Mouse (Mus musculus) liver, embryonic 15.5 days (tissue): ENCODE data around the gene E130114P18Rik. TPM values are rescaled to one million over a fixed set of nuclear protein-coding genes. Genes with fewer than 3 reads are reported as not detected.

Source experiments
- ATAC-seq: fragments of 200-750 bp; cut with Nextera tagmentation; 2 replicates; pipeline ENCODE4 v1.8.0; 2017; ENCODE audit warnings: moderate number of reproducible peaks, mild to moderate bottlenecking, moderate library complexity; ENCODE audit not compliant: insufficient read depth
- H3K27ac ChIP-seq: fragments of 300-500 bp; sonication (generic); replicated peaks from 2 replicates; pipeline ENCODE4 v1.5.1; 2015; ENCODE audit warnings: mild to moderate bottlenecking, inconsistent platforms
- H3K27me3 ChIP-seq: fragments of 300-500 bp; sonication (generic); 2 replicates; pipeline ENCODE4 v1.6.1; 2015; ENCODE audit warnings: mild to moderate bottlenecking, inconsistent platforms
- H3K36me3 ChIP-seq: fragments of 300-500 bp; sonication (generic); replicated peaks from 2 replicates; pipeline ENCODE4 v1.6.1; 2015; ENCODE audit warnings: moderate library complexity, mild to moderate bottlenecking, inconsistent platforms
- H3K4me1 ChIP-seq: fragments of 300-500 bp; sonication (generic); replicated peaks from 2 replicates; pipeline ENCODE4 v1.6.1; 2015; ENCODE audit warnings: inconsistent platforms
- H3K4me2 ChIP-seq: fragments of 300-500 bp; sonication (generic); 2 replicates; pipeline ENCODE4 v1.6.1; 2015; ENCODE audit warnings: moderate library complexity, mild to moderate bottlenecking, inconsistent platforms
- H3K4me3 ChIP-seq: fragments of 300-500 bp; sonication (generic); replicated peaks from 2 replicates; pipeline ENCODE4 v1.5.1; 2015; ENCODE audit warnings: mild to moderate bottlenecking, inconsistent platforms
- H3K9ac ChIP-seq: fragments of 300-500 bp; sonication (generic); 2 replicates; pipeline ENCODE4 v1.6.1; 2015; ENCODE audit warnings: moderate library complexity, mild to moderate bottlenecking, inconsistent platforms
- H3K9me3 ChIP-seq: fragments of 300-500 bp; sonication (generic); replicated peaks from 2 replicates; pipeline ENCODE4 v1.6.1; 2016; ENCODE audit warnings: inconsistent platforms
- WGBS: fragments of 180-500 bp; shearing (Covaris S2); methylation state at CpG from one replicate; pipeline ENCODE4 v1.1.7; 2015; ENCODE audit warnings: mixed read lengths; ENCODE audit not compliant: insufficient replicate concordance; 5-methylcytosine and 5-hydroxymethylcytosine counted together
- polyA plus RNA-seq: library from polyadenylated mRNA; unstranded; fragments of >200 nt; fragmentation: Nextera tagmentation; extraction: Ambion mirVana; gene quantifications from 2 replicates; pipeline ENCODE4 v1.2.1, GENCODE M21; 2015

The E130114P18Rik gene
- polyA plus RNA-seq, 1 experiment from 2014 or later: 0.10 TPM

DNA sequence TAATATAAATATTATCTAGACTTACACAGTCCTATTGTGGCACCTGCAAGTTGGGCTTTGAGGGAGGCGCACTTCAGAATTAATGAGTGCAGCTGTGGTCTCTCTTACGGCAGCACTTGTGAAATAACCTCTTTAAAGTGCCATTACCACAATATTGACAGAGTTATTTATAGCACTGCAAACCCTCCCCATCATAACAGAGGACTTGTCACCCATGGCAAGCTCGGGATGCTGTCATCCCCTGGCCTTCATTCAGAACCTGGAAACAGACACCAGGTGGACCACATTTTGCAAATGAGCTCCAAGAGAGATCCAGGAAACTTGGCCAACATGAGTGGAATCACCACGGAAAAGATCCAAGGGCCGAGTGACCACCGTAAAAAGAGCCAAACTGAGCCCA is 63.3 kb downstream of the E130114P18Rik start:
- no peak overlapping the region for H3K4me3 ChIP-seq
- no peak for ATAC-seq
- no peaks in the 10 kb centered on the region for H3K27me3 ChIP-seq
- H3K27ac ChIP-seq: no peak overlapping the region
- no peak overlapping the region for H3K9ac ChIP-seq
- H3K4me1 ChIP-seq: no peaks in the 10 kb centered on the region
- H3K9me3 ChIP-seq: no peaks in the 10 kb centered on the region
- no peak overlapping the region for H3K4me2 ChIP-seq
- WGBS: 57% methylated on average over 6 of the region's 6 CpGs
- H3K36me3 ChIP-seq: no peaks in the 10 kb centered on the region

DNA sequence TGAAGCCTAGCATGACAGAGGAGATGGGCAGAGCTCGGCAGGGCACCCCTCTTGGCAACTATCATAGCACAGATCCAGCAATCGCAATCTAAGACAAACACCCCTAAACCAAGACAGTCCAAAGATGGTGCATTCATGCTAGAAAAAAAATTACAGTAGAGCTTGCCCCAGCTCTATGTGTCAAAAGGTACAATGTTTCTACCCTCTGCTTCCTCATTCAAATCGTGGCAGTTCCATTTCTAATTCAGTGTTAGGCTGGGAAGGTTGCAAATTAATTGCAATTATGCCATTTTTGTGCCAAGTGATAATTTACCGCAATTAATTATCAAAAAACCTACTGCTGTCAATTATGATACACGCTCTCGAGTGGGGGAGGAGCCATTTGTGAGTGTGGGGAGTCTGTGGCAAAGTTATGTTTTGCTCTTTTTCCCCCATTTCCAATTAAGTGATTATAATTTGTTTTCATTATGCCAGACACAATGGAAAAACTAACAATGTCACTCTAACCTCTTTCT is 63.7 kb downstream of the E130114P18Rik start:
- H3K9me3 ChIP-seq: no peaks in the 10 kb centered on the region
- 53% methylated on average over 6 of the region's 6 CpGs for WGBS
- H3K27ac ChIP-seq: no peak overlapping the region
- no peaks in the 10 kb centered on the region for H3K4me1 ChIP-seq
- no peak overlapping the region for H3K4me3 ChIP-seq
- H3K36me3 ChIP-seq: no peaks in the 10 kb centered on the region
- no peak overlapping the region for H3K9ac ChIP-seq
- no peaks in the 10 kb centered on the region for H3K27me3 ChIP-seq
- ATAC-seq: no peak
- H3K4me2 ChIP-seq: no peak overlapping the region

DNA sequence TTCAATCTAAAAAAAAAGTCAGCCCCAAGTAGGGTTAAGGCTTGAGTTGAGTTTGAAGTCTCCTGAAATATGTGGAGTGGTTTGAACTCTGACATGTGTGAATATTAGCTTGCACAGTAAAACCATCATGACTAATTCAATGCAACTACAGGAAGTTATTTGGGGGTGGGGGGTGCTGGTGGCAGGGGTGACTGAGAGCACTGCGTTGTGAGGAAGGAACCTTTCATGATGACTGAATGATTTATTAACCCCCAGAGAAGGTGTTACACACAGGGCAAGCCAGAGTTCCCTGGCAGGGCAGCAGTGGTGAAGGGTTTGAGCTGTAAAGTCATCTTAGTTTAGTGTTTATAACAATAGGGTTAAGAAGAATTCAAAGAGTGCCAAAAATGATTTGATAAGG is 65.3 kb downstream of the E130114P18Rik start:
- H3K27ac ChIP-seq: no peak overlapping the region
- no peak for ATAC-seq
- no peaks in the 10 kb centered on the region for H3K9me3 ChIP-seq
- no peaks in the 10 kb centered on the region for H3K36me3 ChIP-seq
- H3K4me3 ChIP-seq: no peak overlapping the region
- no peaks in the 10 kb centered on the region for H3K4me1 ChIP-seq
- H3K4me2 ChIP-seq: no peak overlapping the region
- WGBS: 11% methylated on average over 1 of the region's 1 CpGs
- no peaks in the 10 kb centered on the region for H3K27me3 ChIP-seq
- no peak overlapping the region for H3K9ac ChIP-seq

DNA sequence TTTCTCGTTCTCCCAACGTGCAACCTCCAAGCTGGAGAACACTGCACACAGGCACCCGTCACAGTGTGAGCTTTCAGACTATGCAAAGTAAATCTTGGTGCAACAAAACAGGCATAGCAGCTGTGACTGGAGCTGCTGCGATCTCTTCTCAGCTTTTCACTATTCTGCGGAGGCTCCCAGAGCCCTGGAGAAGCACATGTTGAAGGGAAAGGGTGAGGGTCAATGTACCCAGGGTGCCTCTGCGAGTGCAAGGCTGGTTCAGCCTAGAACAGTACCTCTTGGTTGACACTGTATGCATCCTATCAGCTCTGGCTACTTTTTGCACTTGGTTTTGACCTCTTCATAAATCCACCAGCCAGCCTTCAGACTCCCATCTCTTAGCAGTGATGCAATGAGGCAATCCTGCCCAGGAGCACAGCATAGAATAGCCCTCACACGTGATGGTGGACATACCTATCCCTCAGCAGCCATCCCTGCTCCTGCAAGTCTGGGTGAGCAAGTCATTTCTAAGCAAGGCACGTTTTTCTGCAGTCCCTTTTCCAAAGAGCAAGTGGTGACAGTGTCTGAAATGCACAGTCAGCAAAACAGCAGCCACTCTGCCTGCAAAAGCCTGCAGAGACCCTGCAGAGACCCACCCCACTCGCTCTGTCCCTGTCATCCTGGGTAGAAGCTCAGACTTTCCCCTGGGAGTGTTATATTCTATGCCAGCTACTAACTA is 67.7 kb downstream of the E130114P18Rik start:
- H3K27ac ChIP-seq: no peak overlapping the region
- H3K9ac ChIP-seq: no peak overlapping the region
- H3K27me3 ChIP-seq: no peaks in the 10 kb centered on the region
- 51% methylated on average over 9 of the region's 9 CpGs for WGBS
- no peak for ATAC-seq
- H3K4me3 ChIP-seq: no peak overlapping the region
- H3K36me3 ChIP-seq: no peaks in the 10 kb centered on the region
- H3K4me2 ChIP-seq: no peak overlapping the region
- H3K4me1 ChIP-seq: no peaks in the 10 kb centered on the region
- no peaks in the 10 kb centered on the region for H3K9me3 ChIP-seq

DNA sequence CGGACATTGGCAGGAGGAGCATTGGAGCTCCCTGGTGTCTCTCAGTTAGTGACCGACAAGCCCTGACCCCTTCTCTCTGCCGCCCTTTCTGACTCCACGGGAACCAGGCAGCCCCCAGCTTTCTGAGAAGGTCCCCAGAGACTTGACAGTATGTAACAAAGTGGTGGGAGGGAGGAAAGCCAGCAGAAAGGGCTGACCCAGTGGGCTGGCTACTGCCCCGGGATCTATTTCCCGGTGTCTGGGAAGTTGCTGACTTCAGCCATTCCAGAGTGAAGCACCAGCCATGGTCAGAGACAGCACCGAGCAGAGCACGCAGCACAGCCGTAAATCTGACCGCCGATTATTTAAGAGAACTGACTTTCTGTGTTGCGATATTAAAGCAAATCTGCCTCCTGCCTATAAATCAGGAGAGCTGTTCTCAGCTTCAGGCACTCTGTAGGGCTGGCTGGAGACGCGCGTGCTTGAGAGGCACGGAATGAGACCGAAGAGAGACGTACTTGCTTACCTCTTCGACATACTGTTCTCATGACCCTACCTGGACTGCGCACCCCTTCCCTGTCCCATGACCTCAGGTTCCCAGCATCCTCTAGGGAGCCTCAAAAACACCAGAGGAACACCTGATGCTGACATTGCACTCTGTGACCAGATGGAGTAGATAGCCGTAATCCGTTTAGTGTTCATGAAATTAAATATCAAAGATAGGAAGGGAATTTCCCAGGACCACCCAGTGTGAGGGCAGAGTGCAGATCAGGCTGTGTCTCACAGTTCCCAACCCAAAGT is 70.3 kb downstream of the E130114P18Rik start:
- H3K27ac ChIP-seq: no peak overlapping the region
- H3K4me3 ChIP-seq: no peak overlapping the region
- H3K4me2 ChIP-seq: no peak overlapping the region
- no peak overlapping the region for H3K9ac ChIP-seq
- whole genome bisulfite sequencing: 70% methylated on average over 22 of the region's 22 CpGs
- ATAC-seq: no peak
- H3K36me3 ChIP-seq: no peaks in the 10 kb centered on the region
- no peaks in the 10 kb centered on the region for H3K9me3 ChIP-seq
- no peaks in the 10 kb centered on the region for H3K27me3 ChIP-seq
- no peaks in the 10 kb centered on the region for H3K4me1 ChIP-seq

DNA sequence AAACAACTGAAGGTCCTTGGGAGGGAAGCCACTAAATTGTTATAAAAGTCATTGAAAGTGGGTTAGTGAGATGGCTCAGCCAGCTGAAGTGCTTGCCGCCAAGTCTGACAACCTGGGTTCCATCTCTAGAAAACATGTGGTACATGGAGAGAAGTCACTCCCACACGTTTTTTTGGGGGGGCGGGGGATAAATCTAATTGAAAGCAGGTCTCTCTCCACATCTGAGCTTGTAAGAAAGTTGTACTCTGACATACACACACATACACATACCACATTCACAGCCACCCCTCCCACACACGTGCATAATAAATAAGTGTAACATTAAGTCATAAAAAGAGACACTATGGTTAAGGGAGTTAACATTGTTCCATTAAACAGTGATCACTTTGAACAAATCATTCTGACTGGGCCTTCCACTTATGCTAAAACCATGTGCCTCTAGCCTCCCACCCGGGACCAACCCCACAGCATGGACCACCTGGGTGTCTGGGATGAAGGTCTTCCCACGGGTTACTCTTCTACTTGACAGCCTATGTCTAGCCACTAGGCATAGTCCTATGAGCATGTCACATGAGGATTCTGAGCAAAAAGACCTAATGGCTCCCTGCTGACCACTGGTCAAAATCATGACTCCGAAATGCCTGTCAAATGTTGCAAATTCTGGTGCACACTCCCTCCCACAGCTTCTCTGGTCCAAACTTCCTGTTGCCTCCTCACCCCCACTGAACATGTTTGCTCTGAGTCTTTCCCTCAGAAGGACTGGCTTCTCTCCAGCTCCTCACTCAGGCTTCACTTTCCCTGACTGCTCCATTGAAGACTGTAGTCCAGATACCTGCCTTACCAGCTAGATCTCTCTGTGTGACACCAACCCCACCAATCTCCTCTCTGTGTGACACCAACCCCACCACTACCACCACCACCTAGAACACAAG is 80.9 kb downstream of the E130114P18Rik start:
- no peak for ATAC-seq
- no peaks in the 10 kb centered on the region for H3K4me1 ChIP-seq
- 58% methylated on average over 7 of the region's 7 CpGs for WGBS

DNA sequence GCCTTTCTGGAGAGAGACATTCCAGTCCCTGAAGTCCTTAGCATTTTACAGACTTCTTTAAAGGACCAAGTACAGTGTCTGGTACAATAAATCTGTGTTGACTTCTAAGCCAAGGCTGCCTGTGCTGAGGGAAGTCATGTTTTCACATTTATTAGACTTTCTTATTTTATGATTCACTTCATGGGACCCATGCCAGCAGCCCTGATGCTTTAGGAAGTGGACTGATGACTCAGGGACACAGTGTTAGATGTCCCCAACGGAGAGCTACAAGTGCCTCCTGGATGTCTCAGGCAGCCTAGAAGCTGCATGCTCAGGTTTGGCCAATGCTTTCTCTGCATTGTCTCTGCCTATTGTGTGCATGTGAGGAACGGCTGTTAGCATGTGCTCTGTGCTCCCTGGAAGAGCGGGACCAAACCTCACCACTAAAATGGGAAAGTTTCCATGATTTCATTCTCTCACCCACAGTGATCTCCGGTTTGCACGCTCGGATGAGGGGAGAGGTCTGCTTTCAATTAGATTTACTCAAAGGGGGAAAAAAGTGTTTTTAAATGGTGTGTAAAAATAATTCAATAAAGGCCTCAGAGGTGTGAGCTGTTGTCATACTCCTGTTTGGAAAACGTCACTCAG is 82.4 kb downstream of the E130114P18Rik start:
- 64% methylated on average over 7 of the region's 7 CpGs for WGBS
- Histone ChIP-seq H3K36me3 (no peaks in the 10 kb centered on the region), H3K4me1 (no peaks in the 10 kb centered on the region), H3K9ac (no peak overlapping the region), H3K27me3 (no peaks in the 10 kb centered on the region), H3K27ac (no peak overlapping the region), H3K4me2 (no peak overlapping the region), H3K9me3 (no peaks in the 10 kb centered on the region), H3K4me3 (no peak overlapping the region)
- ATAC-seq: no peak

More for the DNA sequence above, 80.9 kb downstream of the E130114P18Rik start:
- Histone ChIP-seq H3K4me2 (no peak overlapping the region), H3K27ac (no peak overlapping the region), H3K36me3 (no peaks in the 10 kb centered on the region), H3K27me3 (no peaks in the 10 kb centered on the region), H3K4me3 (no peak overlapping the region), H3K9me3 (no peaks in the 10 kb centered on the region), H3K9ac (no peak overlapping the region)

DNA sequence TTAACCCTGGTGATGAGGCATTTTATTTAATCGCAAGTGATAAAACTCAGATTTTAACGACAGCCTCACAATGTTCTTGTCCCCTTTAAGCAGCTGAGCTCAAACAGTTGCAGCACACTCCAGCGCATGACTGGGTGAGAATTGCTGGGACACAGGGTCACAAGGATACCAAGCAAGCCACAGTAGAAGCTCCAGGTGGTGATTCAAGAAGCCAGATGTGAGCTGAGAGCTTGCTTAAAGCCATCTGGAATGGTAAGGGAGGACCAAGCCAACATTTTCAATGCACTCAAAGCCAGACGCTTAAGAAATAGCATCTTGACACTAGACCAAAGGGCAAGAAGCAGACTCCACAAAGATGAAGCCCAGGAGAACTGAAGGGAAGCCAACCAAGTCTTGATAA is 83.9 kb downstream of the E130114P18Rik start:
- Histone ChIP-seq H3K4me2 (no peak overlapping the region), H3K9me3 (no peaks in the 10 kb centered on the region), H3K36me3 (no peaks in the 10 kb centered on the region), H3K9ac (no peak overlapping the region), H3K27ac (no peak overlapping the region), H3K4me3 (no peak overlapping the region), H3K4me1 (no peaks in the 10 kb centered on the region), H3K27me3 (no peaks in the 10 kb centered on the region)
- no peak for ATAC-seq
- WGBS: 69% methylated on average over 4 of the region's 4 CpGs

DNA sequence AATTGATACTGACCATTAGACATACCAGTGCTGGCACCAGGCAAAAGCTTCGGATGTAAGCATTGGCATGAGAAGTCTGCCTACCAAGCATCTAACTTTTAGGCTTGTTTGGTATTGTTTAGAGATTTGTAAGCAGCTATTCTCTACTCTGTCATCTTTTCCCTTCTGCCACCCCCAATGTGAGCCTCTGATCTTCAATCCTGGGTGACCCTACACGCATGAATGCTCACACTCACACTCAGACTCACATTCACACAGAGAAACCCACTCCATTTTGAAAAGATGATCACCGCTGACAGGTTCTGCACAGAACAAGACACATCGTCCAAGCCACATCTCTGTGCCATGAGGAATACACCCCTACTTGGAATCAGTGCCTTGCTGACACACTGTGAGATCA is 84.8 kb downstream of the E130114P18Rik start:
- no peak for ATAC-seq
- Histone ChIP-seq H3K27ac (no peak overlapping the region), H3K36me3 (no peaks in the 10 kb centered on the region), H3K9ac (no peak overlapping the region), H3K4me1 (no peaks in the 10 kb centered on the region), H3K27me3 (no peaks in the 10 kb centered on the region), H3K4me2 (no peak overlapping the region), H3K4me3 (no peak overlapping the region), H3K9me3 (no peaks in the 10 kb centered on the region)
- 68% methylated on average over 4 of the region's 4 CpGs for WGBS

DNA sequence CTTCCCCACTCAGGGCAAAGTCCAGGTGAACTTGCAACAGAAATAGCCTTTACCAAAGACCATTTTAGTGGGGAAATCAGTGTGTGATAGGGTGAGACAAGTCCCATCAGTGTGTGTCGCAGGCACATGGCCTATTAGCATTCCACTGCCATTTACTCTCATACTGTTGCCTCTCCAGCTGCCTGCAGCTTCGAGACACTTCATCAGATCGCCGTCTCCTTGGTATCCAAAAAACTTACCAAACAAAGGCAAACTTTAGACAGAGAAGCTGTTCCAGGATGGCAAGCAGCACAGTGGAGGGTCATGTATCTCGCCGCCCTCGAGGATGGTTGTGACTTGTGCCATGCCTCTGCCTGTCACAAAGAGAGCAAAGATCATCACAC is 87.5 kb downstream of the E130114P18Rik start:
- Histone ChIP-seq H3K4me3 (no peak overlapping the region), H3K9ac (no peak overlapping the region), H3K36me3 (no peaks in the 10 kb centered on the region), H3K9me3 (no peaks in the 10 kb centered on the region), H3K27me3 (no peaks in the 10 kb centered on the region), H3K27ac (no peak overlapping the region), H3K4me1 (no peaks in the 10 kb centered on the region), H3K4me2 (no peak overlapping the region)
- WGBS: 64% methylated on average over 7 of the region's 7 CpGs
- ATAC-seq: no peak
